Mouse (Mus musculus) hindbrain, embryonic 15.5 days (tissue): Measurements from ENCODE around the gene Stpg3. TPM values are rescaled to one million over a fixed set of nuclear protein-coding genes. Genes with fewer than 3 reads are reported as not detected.

ENCODE experiments used
- ATAC-seq: fragments of 200-750 bp; cut with Nextera tagmentation; 2 replicates; pipeline ENCODE4 v1.8.0; 2017; ENCODE audit warnings: low read depth, moderate number of reproducible peaks, moderate TSS enrichment; ENCODE audit not compliant: low FRiP score
- H3K27ac ChIP-seq: fragments of 300-500 bp; sonication (generic); replicated peaks from 2 replicates; pipeline ENCODE4 v1.5.1; 2015; ENCODE audit warnings: mild to moderate bottlenecking, inconsistent platforms
- H3K27me3 ChIP-seq: fragments of 300-500 bp; sonication (generic); 2 replicates; pipeline ENCODE4 v1.6.1; 2015; ENCODE audit warnings: control low read depth, inconsistent platforms
- H3K36me3 ChIP-seq: fragments of 300-500 bp; sonication (generic); 2 replicates; pipeline ENCODE4 v1.6.1; 2015; ENCODE audit warnings: control low read depth, inconsistent platforms
- H3K4me1 ChIP-seq: fragments of 300-500 bp; sonication (generic); replicated peaks from 2 replicates; pipeline ENCODE4 v1.6.1; 2015; ENCODE audit warnings: control low read depth, inconsistent platforms
- H3K4me2 ChIP-seq: fragments of 300-500 bp; sonication (generic); 2 replicates; pipeline ENCODE4 v1.6.1; 2015; ENCODE audit warnings: moderate library complexity, mild to moderate bottlenecking, inconsistent platforms
- H3K4me3 ChIP-seq: fragments of 300-500 bp; sonication (generic); 2 replicates; pipeline ENCODE4 v1.5.1; 2015; ENCODE audit warnings: mild to moderate bottlenecking, inconsistent platforms
- H3K9ac ChIP-seq: fragments of 300-500 bp; sonication (generic); 2 replicates; pipeline ENCODE4 v1.6.1; 2015; ENCODE audit warnings: inconsistent platforms
- H3K9me3 ChIP-seq: fragments of 300-500 bp; sonication (generic); 2 replicates; pipeline ENCODE4 v1.6.1; 2016; ENCODE audit warnings: control low read depth, inconsistent platforms
- WGBS: fragments of 180-500 bp; shearing (Covaris S2); methylation state at CpG from one replicate; pipeline ENCODE4 v1.1.7; 2015; 5-methylcytosine and 5-hydroxymethylcytosine counted together
- polyA plus RNA-seq: library from polyadenylated mRNA; unstranded; fragments of >200 nt; fragmentation: Nextera tagmentation; extraction: Ambion mirVana; gene quantifications from 2 replicates; pipeline ENCODE4 v1.2.1, GENCODE M21; 2015

The Stpg3 gene
- polyA plus RNA-seq, 1 experiment from 2014 or later, result not detected

GRCm38 (mm10) chr2:25224766-25225752, 10.6 kb upstream of the Stpg3 start:
- peak overlapping the region; percentile 99 for H3K27ac ChIP-seq
- 2% methylated on average over 40 of the region's 41 CpGs for WGBS
- H3K4me3 ChIP-seq, result peak overlapping the region; percentile 72
- no peaks in the 10 kb centered on the region for H3K9me3 ChIP-seq
- peak overlapping the region; percentile 54 for H3K4me2 ChIP-seq
- peaks cover 24% of the 10 kb centered on the region for H3K4me1 ChIP-seq
- peaks cover 5% of the 10 kb centered on the region for H3K36me3 ChIP-seq
- peak overlapping the region; percentile 62 for H3K9ac ChIP-seq
- ATAC-seq, result peak; percentile 98
- H3K27me3 ChIP-seq, result no peaks in the 10 kb centered on the region

GRCm38 (mm10) chr2:25224492-25224765, 10.0 kb upstream of the Stpg3 start, which contains the start of gene Tubb4b:
TSS of gene Tubb4b (minus strand) at chr2:25224702.
- Histone ChIP-seq H3K9me3 (no peaks in the 10 kb centered on the region), H3K36me3 (peaks cover 5% of the 10 kb centered on the region), H3K27ac (peak within 1 kb of the TSS; percentile 99), H3K4me2 (peak within 1 kb of the TSS; percentile 94), H3K9ac (peak within 1 kb of the TSS; percentile 70), H3K4me1 (peaks cover 24% of the 10 kb centered on the region), H3K4me3 (peak within 1 kb of the TSS; percentile 72), H3K27me3 (no peaks in the 10 kb centered on the region)
- WGBS, result 0% methylated on average over 17 of the region's 17 CpGs
- no peak for ATAC-seq

DNA sequence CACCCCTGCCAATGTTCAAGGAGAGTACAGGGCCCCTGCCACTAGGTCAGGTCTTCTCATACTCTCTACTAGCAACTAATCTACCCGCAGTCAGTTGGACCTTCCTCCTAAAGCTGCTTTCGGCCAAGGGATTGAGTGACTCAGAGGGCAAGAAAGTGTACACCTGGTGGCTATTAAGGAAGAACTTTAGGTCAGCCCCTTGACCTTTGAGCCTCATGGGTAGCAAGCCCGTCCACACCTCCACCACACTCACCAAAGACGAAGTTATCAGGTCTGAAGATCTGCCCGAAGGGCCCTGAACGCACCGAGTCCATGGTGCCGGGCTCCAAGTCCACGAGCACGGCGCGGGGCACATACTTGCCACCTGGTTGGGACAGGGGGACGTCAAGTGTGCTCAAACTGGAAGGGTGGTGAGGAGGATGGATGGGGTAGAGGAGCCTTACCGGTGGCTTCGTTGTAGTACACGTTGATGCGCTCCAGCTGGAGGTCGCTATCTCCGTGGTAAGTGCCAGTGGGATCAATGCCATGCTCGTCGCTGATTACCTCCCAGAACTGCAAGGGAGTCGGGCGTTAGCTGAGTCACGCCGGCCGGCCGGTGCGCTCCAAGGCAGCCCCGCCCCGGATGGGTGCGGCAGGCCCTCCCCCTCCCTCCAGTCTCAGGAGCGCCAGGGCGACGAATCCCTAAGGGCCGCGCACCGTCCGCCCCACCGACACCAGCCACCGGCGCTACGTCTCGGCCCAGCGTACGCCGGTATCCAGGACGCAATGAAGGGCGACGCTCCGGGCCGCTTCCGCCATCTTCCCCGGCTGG, 9.4 kb upstream of the Stpg3 start:
- peak overlapping the region; percentile 72 for H3K4me3 ChIP-seq
- H3K27ac ChIP-seq, result peak overlapping the region; percentile 93
- 3% methylated on average over 53 of the region's 53 CpGs for WGBS
- H3K4me1 ChIP-seq, result peaks cover 23% of the 10 kb centered on the region
- H3K9me3 ChIP-seq, result no peaks in the 10 kb centered on the region
- no peak; the same call in 1 of the 2 replicates for ATAC-seq
- no peaks in the 10 kb centered on the region for H3K27me3 ChIP-seq
- H3K4me2 ChIP-seq, result peak overlapping the region; percentile 94
- peaks cover 5% of the 10 kb centered on the region for H3K36me3 ChIP-seq
- H3K9ac ChIP-seq, result peak overlapping the region; percentile 70

DNA sequence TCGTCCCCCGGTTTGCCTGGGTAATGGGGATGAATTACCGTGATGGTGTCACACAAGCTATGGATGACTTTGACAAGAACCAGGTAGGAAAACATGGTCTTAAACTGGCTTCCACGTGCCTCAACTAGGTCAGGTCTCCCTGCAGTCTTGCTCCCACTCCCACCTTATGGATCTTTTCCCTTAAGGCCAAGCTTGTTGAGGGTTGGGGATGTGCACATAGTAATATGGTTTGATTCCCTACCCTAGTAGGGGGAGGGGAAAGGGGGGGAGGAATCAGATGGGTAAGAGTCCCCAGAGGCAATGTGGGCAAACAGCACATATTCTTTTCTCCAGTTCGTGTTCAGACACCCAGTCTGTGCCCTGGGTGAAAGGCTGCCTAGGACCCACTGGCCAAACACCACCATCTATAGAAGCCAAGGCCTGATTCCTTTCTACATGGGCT, 6.9 kb upstream of the Stpg3 start:
- no peaks in the 10 kb centered on the region for H3K27me3 ChIP-seq
- H3K4me3 ChIP-seq, result no peak overlapping the region
- H3K4me2 ChIP-seq, result no peak overlapping the region
- H3K9me3 ChIP-seq, result no peaks in the 10 kb centered on the region
- H3K27ac ChIP-seq, result no peak overlapping the region
- no peak overlapping the region for H3K9ac ChIP-seq
- ATAC-seq, result no peak
- peaks cover 18% of the 10 kb centered on the region for H3K4me1 ChIP-seq
- 66% methylated on average over 5 of the region's 5 CpGs for WGBS
- peaks cover 5% of the 10 kb centered on the region for H3K36me3 ChIP-seq

DNA sequence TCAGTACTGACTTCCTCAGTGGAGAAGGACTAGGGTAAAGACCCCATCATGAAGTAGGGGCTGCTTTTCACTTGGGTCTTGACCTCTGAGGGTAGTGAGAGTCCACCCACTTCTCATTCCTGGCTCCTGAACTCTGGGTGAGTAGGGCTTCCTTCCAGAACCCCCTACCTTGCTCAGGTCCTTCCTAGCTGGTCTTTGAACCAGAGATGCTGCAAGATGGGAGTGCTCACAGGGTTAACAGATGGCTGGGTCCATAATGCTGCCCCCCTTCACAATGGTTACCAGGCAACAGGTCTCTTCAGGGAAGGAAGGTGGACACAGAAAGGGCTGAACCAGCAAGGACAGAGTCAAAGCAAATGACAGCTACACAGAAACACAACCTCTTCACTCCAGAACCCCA, 4.0 kb upstream of the Stpg3 start, which contains the start of gene Fam166a:
Gene Fam166a, plus strand, starts transcription at position 301 of the 400 bp plus-strand sequence.
- ATAC-seq, result no peak
- H3K36me3 ChIP-seq, result peaks cover 5% of the 10 kb centered on the region
- no peak within 1 kb of the TSS for H3K4me3 ChIP-seq
- H3K9me3 ChIP-seq, result no peaks in the 10 kb centered on the region
- no peak within 1 kb of the TSS for H3K9ac ChIP-seq
- H3K27me3 ChIP-seq, result 0 out of 2 replicates have a peak, but pooled peaks cover 3% of the 10 kb centered on the region
- no peak within 1 kb of the TSS for H3K4me2 ChIP-seq
- peaks cover 6% of the 10 kb centered on the region for H3K4me1 ChIP-seq
- no peak within 1 kb of the TSS for H3K27ac ChIP-seq

DNA sequence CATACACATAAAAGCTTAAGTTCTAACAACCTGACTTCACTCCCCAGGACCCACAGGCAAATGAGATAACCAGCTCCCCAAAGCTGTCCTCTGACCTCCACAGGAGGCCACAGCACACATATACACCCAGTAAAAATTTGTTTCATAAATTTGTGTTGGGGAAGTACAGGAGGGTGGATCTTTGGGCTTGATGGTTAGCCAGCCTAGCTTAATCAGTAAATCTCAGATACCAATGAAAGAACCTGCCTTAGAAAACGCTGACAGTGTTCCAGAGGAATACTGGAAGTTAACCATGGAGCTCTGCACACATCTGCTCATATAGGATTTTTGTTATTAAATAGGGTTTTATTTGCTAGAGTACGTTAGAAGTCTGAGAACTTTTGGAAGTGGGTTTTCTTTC, 3.2 kb upstream of the Stpg3 start:
- Histone ChIP-seq H3K9me3 (no peaks in the 10 kb centered on the region), H3K27ac (no peak overlapping the region), H3K9ac (no peak overlapping the region), H3K4me2 (no peak overlapping the region), H3K36me3 (peaks cover 5% of the 10 kb centered on the region), H3K27me3 (0 out of 2 replicates have a peak, but pooled peaks cover 3% of the 10 kb centered on the region), H3K4me3 (no peak overlapping the region), H3K4me1 (no peaks in the 10 kb centered on the region)
- ATAC-seq, result no peak
- 69% methylated on average over 2 of the region's 2 CpGs for WGBS

- Histone ChIP-seq H3K9ac (no peak overlapping the region), H3K4me3 (no peak overlapping the region), H3K36me3 (no peaks in the 10 kb centered on the region), H3K27ac (no peak overlapping the region), H3K4me2 (no peak overlapping the region), H3K27me3 (0 out of 2 replicates have a peak, but pooled peaks cover 3% of the 10 kb centered on the region), H3K4me1 (peaks cover 27% of the 10 kb centered on the region), H3K9me3 (no peaks in the 10 kb centered on the region)
- WGBS, result 62% methylated on average over 23 of the region's 23 CpGs
- ATAC-seq, result no peak
Measured at GRCm38 (mm10) chr2:25213266-25213865, 1.1 kb downstream of the Stpg3 start.

GRCm38 (mm10) chr2:25211121-25211670, 3.2 kb downstream of the Stpg3 start, which contains the start of gene Nelfb:
TSS of gene Nelfb (minus strand) at chr2:25211489.
- H3K27me3 ChIP-seq, result 0 out of 2 replicates have a peak, but pooled peaks cover 3% of the 10 kb centered on the region
- peaks cover 1% of the 10 kb centered on the region for H3K36me3 ChIP-seq
- H3K4me2 ChIP-seq, result peak within 1 kb of the TSS; percentile 85
- under 1% methylated on average over 44 of the region's 44 CpGs for WGBS
- H3K27ac ChIP-seq, result peak within 1 kb of the TSS; percentile 93
- H3K4me3 ChIP-seq, result peak within 1 kb of the TSS; percentile 78
- no peaks in the 10 kb centered on the region for H3K9me3 ChIP-seq
- peaks cover 42% of the 10 kb centered on the region for H3K4me1 ChIP-seq
- peak within 1 kb of the TSS; percentile 80 for H3K9ac ChIP-seq
- peak; percentile 93 for ATAC-seq

DNA sequence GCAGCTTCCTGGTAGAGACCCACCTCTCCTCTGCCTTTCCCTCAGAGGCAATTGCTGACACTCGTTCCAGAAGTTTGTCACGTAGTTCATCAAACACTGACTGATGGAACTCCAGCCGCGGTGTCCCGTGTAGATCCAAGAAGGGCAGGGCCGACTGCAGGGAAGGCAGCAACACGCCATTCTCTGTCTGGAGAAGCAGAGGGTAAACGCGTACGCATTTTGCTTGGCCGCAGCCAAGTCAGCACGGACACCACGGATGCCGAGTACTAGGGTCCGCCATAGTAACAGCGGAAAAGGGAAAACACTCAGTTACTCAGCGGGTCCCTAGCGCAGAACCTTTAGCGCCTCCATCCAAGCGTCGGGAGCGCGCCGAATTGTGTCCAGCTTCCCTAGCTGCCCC, 3.8 kb downstream of the Stpg3 start:
- peak; percentile 36; the same call in 1 of the 2 replicates for ATAC-seq
- peak overlapping the region; percentile 78 for H3K4me3 ChIP-seq
- peaks cover 42% of the 10 kb centered on the region for H3K4me1 ChIP-seq
- 1% methylated on average over 24 of the region's 24 CpGs for WGBS
- no peaks in the 10 kb centered on the region for H3K9me3 ChIP-seq
- H3K27ac ChIP-seq, result peak overlapping the region; percentile 93
- peaks cover 6% of the 10 kb centered on the region for H3K36me3 ChIP-seq
- peak overlapping the region; percentile 85 for H3K4me2 ChIP-seq
- H3K9ac ChIP-seq, result peak overlapping the region; percentile 80
- 0 out of 2 replicates have a peak, but pooled peaks cover 3% of the 10 kb centered on the region for H3K27me3 ChIP-seq

- peaks cover 42% of the 10 kb centered on the region for H3K4me1 ChIP-seq
- no peak overlapping the region for H3K4me2 ChIP-seq
- no peak overlapping the region for H3K27ac ChIP-seq
- peaks cover 36% of the 10 kb centered on the region for H3K36me3 ChIP-seq
- H3K9me3 ChIP-seq, result no peaks in the 10 kb centered on the region
- no peak overlapping the region for H3K4me3 ChIP-seq
- WGBS, result 92% methylated on average over 1 of the region's 1 CpGs
- no peak overlapping the region for H3K9ac ChIP-seq
- ATAC-seq, result no peak
- no peaks in the 10 kb centered on the region for H3K27me3 ChIP-seq
Measured at GRCm38 (mm10) chr2:25207593-25207992, 6.8 kb downstream of the Stpg3 start.

- Histone ChIP-seq H3K9ac (no peak overlapping the region), H3K36me3 (peaks cover 63% of the 10 kb centered on the region), H3K4me2 (no peak overlapping the region), H3K27me3 (no peaks in the 10 kb centered on the region), H3K27ac (no peak overlapping the region), H3K4me1 (peaks cover 19% of the 10 kb centered on the region), H3K9me3 (no peaks in the 10 kb centered on the region), H3K4me3 (no peak overlapping the region)
- peak; percentile 31; the same call in 1 of the 2 replicates for ATAC-seq
- WGBS, result 66% methylated on average over 4 of the region's 4 CpGs
Measured at GRCm38 (mm10) chr2:25203631-25204214, 10.7 kb downstream of the Stpg3 start.
